Mouse (Mus musculus) ovary, postnatal 10 days (tissue): ENCODE results near the gene Npm3.

Source experiments
- DNase-seq: peaks from one replicate; pipeline ENCODE4 v3.0.0; 2022; ENCODE audit warnings: low spot score

Gene Npm3

GRCm38 (mm10) chr19:45749243-45750043 is at the start of gene Npm3:
Npm3 (minus strand) TSS chr19:45749591.
- DNase-seq = peak; percentile 81

- DNase-seq = no peak
Observed at GRCm38 (mm10) chr19:45796879-45797278, 47.5 kb upstream of the Npm3 start.

GRCm38 (mm10) chr19:45796061-45796556 is 46.7 kb upstream of the Npm3 start:
- DNase-seq = no peak

- no peak for DNase-seq
Observed at GRCm38 (mm10) chr19:45795406-45795944, 46.1 kb upstream of the Npm3 start.

- no peak for DNase-seq
Observed at GRCm38 (mm10) chr19:45794718-45795117, 45.3 kb upstream of the Npm3 start.

GRCm38 (mm10) chr19:45792404-45792803 is 43.0 kb upstream of the Npm3 start:
- DNase-seq = no peak

GRCm38 (mm10) chr19:45789888-45790874 is 40.8 kb upstream of the Npm3 start:
- no peak for DNase-seq

- no peak for DNase-seq
Observed at GRCm38 (mm10) chr19:45789365-45789764, 40.0 kb upstream of the Npm3 start.

- no peak for DNase-seq
Observed at GRCm38 (mm10) chr19:45788337-45788736, 38.9 kb upstream of the Npm3 start.

GRCm38 (mm10) chr19:45787450-45787849 is 38.1 kb upstream of the Npm3 start:
- no peak for DNase-seq

GRCm38 (mm10) chr19:45785470-45785869 is 36.1 kb upstream of the Npm3 start:
- no peak for DNase-seq

- no peak for DNase-seq
Observed at GRCm38 (mm10) chr19:45783933-45784576, 34.7 kb upstream of the Npm3 start.

- DNase-seq = peak; percentile 94
Observed at GRCm38 (mm10) chr19:45783181-45783932, 34.0 kb upstream of the Npm3 start, which contains the start of gene Mgea5. Mgea5 (minus strand) TSS chr19:45783837.

GRCm38 (mm10) chr19:45782315-45783001 is 33.1 kb upstream of the Npm3 start:
- DNase-seq = peak; percentile 54

- no peak for DNase-seq
Observed at GRCm38 (mm10) chr19:45781676-45782075, 32.3 kb upstream of the Npm3 start.

- DNase-seq = no peak
Observed at GRCm38 (mm10) chr19:45780350-45780915, 31.0 kb upstream of the Npm3 start.

GRCm38 (mm10) chr19:45775486-45775885 is 26.1 kb upstream of the Npm3 start:
- no peak for DNase-seq

- DNase-seq = no peak
Observed at GRCm38 (mm10) chr19:45771501-45771900, 22.1 kb upstream of the Npm3 start.

- DNase-seq = no peak
Observed at GRCm38 (mm10) chr19:45760810-45761209, 11.4 kb upstream of the Npm3 start.

- DNase-seq = no peak
Observed at GRCm38 (mm10) chr19:45758671-45759070, 9.3 kb upstream of the Npm3 start.
